Mouse (Mus musculus) olfactory bulb, adult 2 months (tissue): ENCODE data around the gene Rbbp4.

Experiments
- CTCF ChIP-seq: fragments of 200-500 bp; IDR thresholded peaks from 2 replicates; pipeline ENCODE4 v1.5.1; 2012; ENCODE audit warnings: low read depth, mild to moderate bottlenecking, low read length, moderate library complexity; ENCODE audit not compliant: insufficient read depth
- POLR2A ChIP-seq: fragments of 200-500 bp; IDR thresholded peaks from 2 replicates; pipeline ENCODE4 v1.6.1; 2012; ENCODE audit warnings: mild to moderate bottlenecking, low read depth, low read length, moderate library complexity; ENCODE audit not compliant: insufficient read depth

DNA sequence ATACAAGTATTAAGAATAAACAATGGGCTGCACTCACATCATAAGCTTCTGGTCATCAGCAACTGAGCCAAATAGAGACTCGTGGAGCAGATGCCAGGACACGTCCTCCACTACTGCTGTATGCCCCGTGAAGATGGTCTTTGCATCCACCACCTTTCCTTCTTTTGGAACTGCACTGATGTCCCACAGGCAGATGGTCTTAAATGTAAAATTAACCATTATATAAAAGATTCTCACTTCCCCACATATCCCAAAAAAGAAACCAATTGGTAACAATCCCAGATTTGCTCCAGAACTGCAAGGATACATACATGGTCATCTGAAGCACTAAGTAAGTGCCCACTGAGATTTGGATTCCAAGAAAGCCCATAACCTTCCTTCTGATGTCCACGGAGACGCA is 13.1 kb downstream of the Rbbp4 start:
- TF ChIP-seq POLR2A: no peak
- TF ChIP-seq CTCF: no peak
